Mouse (Mus musculus): ENCODE measurements at regions not wholly inside any gene's neighbourhood (a gene's known extent, or its start where the extent isn't known, plus 50 kb on each side); places are given as distances from the start of the nearest gene placed in this dataset.

- H3K9ac ChIP-seq (ENCODE audit: low read depth, low read length): no peak overlapping the region
- no peaks in the 10 kb centered on the region for H3K36me3 ChIP-seq (ENCODE audit: control insufficient read depth, insufficient read depth, low read length)
- intact Hi-C loops (cut with DNase I): no loop called here
- H3K27me3 ChIP-seq (ENCODE audit: control insufficient read depth, insufficient read depth, low read length): no peaks in the 10 kb centered on the region
- H3K79me2 ChIP-seq (replicated peaks; ENCODE audit: control insufficient read depth, insufficient read depth, low read length): no peaks in the 10 kb centered on the region
- 72% methylated on average over 7 of the region's 7 CpGs for whole genome bisulfite sequencing
- no peak overlapping the region for H3K4me3 ChIP-seq
- peaks cover 18% of the 10 kb centered on the region for H3K4me1 ChIP-seq (ENCODE audit: control insufficient read depth, insufficient read depth, low read length)
- DNase-seq: peak; percentile 59 to 60
- TF ChIP-seq CTCF (IDR thresholded peaks at IDR 0.05) (peak; percentile 34), EP300 (IDR thresholded peaks at IDR 0.05; ENCODE audit: insufficient read depth, low read depth, low read length) (no peak)
- H3K27ac ChIP-seq: peak overlapping the region; percentile 60; the same call in 1 of the 2 replicates
Observed at GRCm38 (mm10) chr13:112114741-112115201, 173.5 kb upstream of the Ankrd55 start.

GRCm38 (mm10) chr13:112116101-112116726 is 172.0 kb upstream of the Ankrd55 start:
- no peak for TF ChIP-seq EP300 (IDR thresholded peaks at IDR 0.05; ENCODE audit: insufficient read depth, low read depth, low read length)
- no peak for TF ChIP-seq CTCF (IDR thresholded peaks at IDR 0.05)
- no peak for TF ChIP-seq POLR2A (IDR thresholded peaks at IDR 0.05; ENCODE audit: insufficient read depth, low read depth, low read length)
- no peak overlapping the region for H3K4me3 ChIP-seq
- 22% methylated on average over 9 of the region's 9 CpGs for WGBS
- 0 out of 2 replicates have a peak overlapping the region, but pooled peaks have one; percentile 32 for H3K9ac ChIP-seq (ENCODE audit: low read depth, low read length)
- intact Hi-C loops (cut with DNase I): loop anchor here (2.0 kb wide), 1 partner anchor 45 kb away; no protein-coding TSS in a partner anchor
- H3K36me3 ChIP-seq (ENCODE audit: control insufficient read depth, insufficient read depth, low read length): peaks cover 2% of the 10 kb centered on the region; the same call in 1 of the 2 replicates
- DNase-seq: peak in 1 of 2 experiments; percentile 33
- H3K27ac ChIP-seq: peak overlapping the region; percentile 60
- H3K4me1 ChIP-seq (ENCODE audit: control insufficient read depth, insufficient read depth, low read length): peaks cover 19% of the 10 kb centered on the region
- H3K27me3 ChIP-seq (ENCODE audit: control insufficient read depth, insufficient read depth, low read length): no peaks in the 10 kb centered on the region
- H3K79me2 ChIP-seq (replicated peaks; ENCODE audit: control insufficient read depth, insufficient read depth, low read length): no peaks in the 10 kb centered on the region

- intact Hi-C loops (cut with DNase I): no loop called here
Observed at GRCm38 (mm10) chr13:112118564-112118963, 169.7 kb upstream of the Ankrd55 start.

GRCm38 (mm10) chr13:112119611-112120041 is 168.6 kb upstream of the Ankrd55 start:
- Histone ChIP-seq H3K27ac (peak overlapping the region; percentile 80), H3K27me3 (ENCODE audit: control insufficient read depth, insufficient read depth, low read length) (no peaks in the 10 kb centered on the region), H3K79me2 (replicated peaks; ENCODE audit: control insufficient read depth, insufficient read depth, low read length) (no peaks in the 10 kb centered on the region), H3K4me1 (ENCODE audit: control insufficient read depth, insufficient read depth, low read length) (peaks cover 21% of the 10 kb centered on the region), H3K9ac (ENCODE audit: low read depth, low read length) (no peak overlapping the region), H3K36me3 (ENCODE audit: control insufficient read depth, insufficient read depth, low read length) (peaks cover 2% of the 10 kb centered on the region; the same call in 1 of the 2 replicates), H3K4me3 (peak overlapping the region; percentile 25; the same call in 1 of the 2 replicates)
- intact Hi-C loops (cut with DNase I): no loop called here
- peak; percentile 41 to 44 for DNase-seq
- TF ChIP-seq EP300 (IDR thresholded peaks at IDR 0.05; ENCODE audit: insufficient read depth, low read depth, low read length) (no peak), POLR2A (IDR thresholded peaks at IDR 0.05; ENCODE audit: insufficient read depth, low read depth, low read length) (no peak), CTCF (IDR thresholded peaks at IDR 0.05) (no peak)
- 37% methylated on average over 11 of the region's 11 CpGs for WGBS

More at GRCm38 (mm10) chr13:112118564-112118963, 169.7 kb upstream of the Ankrd55 start:
- Histone ChIP-seq H3K36me3 (ENCODE audit: control insufficient read depth, insufficient read depth, low read length) (peaks cover 2% of the 10 kb centered on the region; the same call in 1 of the 2 replicates), H3K27me3 (ENCODE audit: control insufficient read depth, insufficient read depth, low read length) (no peaks in the 10 kb centered on the region), H3K4me1 (ENCODE audit: control insufficient read depth, insufficient read depth, low read length) (peaks cover 22% of the 10 kb centered on the region), H3K79me2 (replicated peaks; ENCODE audit: control insufficient read depth, insufficient read depth, low read length) (no peaks in the 10 kb centered on the region), H3K27ac (peak overlapping the region; percentile 80), H3K9ac (ENCODE audit: low read depth, low read length) (no peak overlapping the region), H3K4me3 (no peak overlapping the region)
- WGBS: 95% methylated on average over 3 of the region's 3 CpGs
- DNase-seq: no peak
- TF ChIP-seq EP300 (IDR thresholded peaks at IDR 0.05; ENCODE audit: insufficient read depth, low read depth, low read length): no peak
- no peak for TF ChIP-seq CTCF (IDR thresholded peaks at IDR 0.05)
- no peak for TF ChIP-seq POLR2A (IDR thresholded peaks at IDR 0.05; ENCODE audit: insufficient read depth, low read depth, low read length)

GRCm38 (mm10) chr13:112120346-112120745 is 167.9 kb upstream of the Ankrd55 start:
- no peaks in the 10 kb centered on the region for H3K27me3 ChIP-seq (ENCODE audit: control insufficient read depth, insufficient read depth, low read length)
- 51% methylated on average over 4 of the region's 4 CpGs for WGBS
- DNase-seq: no peak

GRCm38 (mm10) chr13:112121110-112121509 is 167.1 kb upstream of the Ankrd55 start:
- Histone ChIP-seq H3K9ac (ENCODE audit: low read depth, low read length) (no peak overlapping the region), H3K79me2 (replicated peaks; ENCODE audit: control insufficient read depth, insufficient read depth, low read length) (no peaks in the 10 kb centered on the region), H3K27ac (peak overlapping the region; percentile 80; the same call in 1 of the 2 replicates), H3K4me1 (ENCODE audit: control insufficient read depth, insufficient read depth, low read length) (peaks cover 12% of the 10 kb centered on the region), H3K27me3 (ENCODE audit: control insufficient read depth, insufficient read depth, low read length) (no peaks in the 10 kb centered on the region), H3K4me3 (no peak overlapping the region), H3K36me3 (ENCODE audit: control insufficient read depth, insufficient read depth, low read length) (peaks cover 2% of the 10 kb centered on the region; the same call in 1 of the 2 replicates)
- WGBS: 75% methylated on average over 9 of the region's 9 CpGs
- no peak for DNase-seq
- TF ChIP-seq EP300 (IDR thresholded peaks at IDR 0.05; ENCODE audit: insufficient read depth, low read depth, low read length): no peak
- no peak for TF ChIP-seq POLR2A (IDR thresholded peaks at IDR 0.05; ENCODE audit: insufficient read depth, low read depth, low read length)
- no peak for TF ChIP-seq CTCF (IDR thresholded peaks at IDR 0.05)
- intact Hi-C loops (cut with DNase I): no loop called here

More at GRCm38 (mm10) chr13:112120346-112120745, 167.9 kb upstream of the Ankrd55 start:
- H3K4me1 ChIP-seq (ENCODE audit: control insufficient read depth, insufficient read depth, low read length): peaks cover 16% of the 10 kb centered on the region
- H3K9ac ChIP-seq (ENCODE audit: low read depth, low read length): no peak overlapping the region
- H3K4me3 ChIP-seq: no peak overlapping the region
- H3K27ac ChIP-seq: peak overlapping the region; percentile 80
- intact Hi-C loops (cut with DNase I): no loop called here
- TF ChIP-seq CTCF (IDR thresholded peaks at IDR 0.05) (no peak), EP300 (IDR thresholded peaks at IDR 0.05; ENCODE audit: insufficient read depth, low read depth, low read length) (no peak), POLR2A (IDR thresholded peaks at IDR 0.05; ENCODE audit: insufficient read depth, low read depth, low read length) (no peak)
- no peaks in the 10 kb centered on the region for H3K79me2 ChIP-seq (replicated peaks; ENCODE audit: control insufficient read depth, insufficient read depth, low read length)
- H3K36me3 ChIP-seq (ENCODE audit: control insufficient read depth, insufficient read depth, low read length): peaks cover 2% of the 10 kb centered on the region; the same call in 1 of the 2 replicates

All from heart, adult 2 months (tissue).